Mouse (Mus musculus): ENCODE data around the gene Gm136.
A peak's percentile ranks its signal among the peaks of the same experiment; 100 is the strongest.

The Gm136 gene

GRCm38 (mm10) chr4:34708127-34708526, 47.9 kb downstream of the Gm136 start:
- no peak for DNase-seq

GRCm38 (mm10) chr4:34707248-34707647, 48.8 kb downstream of the Gm136 start:
- DNase-seq = no peak

GRCm38 (mm10) chr4:34703029-34703428, 53.0 kb downstream of the Gm136 start:
- DNase-seq = no peak

DNA sequence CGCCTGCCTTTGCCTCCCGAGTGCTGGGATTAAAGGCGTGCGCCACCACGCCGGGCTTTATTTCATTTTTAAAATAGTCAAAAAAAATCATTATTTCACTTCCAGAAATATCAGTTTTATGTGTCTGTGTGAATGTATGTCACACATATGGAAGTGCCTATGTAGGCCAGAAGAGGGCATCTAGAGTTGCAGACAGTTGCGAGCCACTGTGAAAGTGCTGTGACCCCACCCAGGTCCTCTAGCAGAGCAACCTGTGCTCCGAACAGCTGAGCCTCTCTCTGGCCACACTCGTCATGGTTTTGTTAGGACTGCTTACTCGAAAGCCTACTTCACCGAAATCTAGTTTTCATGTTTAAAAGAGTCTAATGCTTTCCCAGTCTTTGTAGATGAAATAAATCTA, 53.8 kb downstream of the Gm136 start:
- no peak for DNase-seq

DNA sequence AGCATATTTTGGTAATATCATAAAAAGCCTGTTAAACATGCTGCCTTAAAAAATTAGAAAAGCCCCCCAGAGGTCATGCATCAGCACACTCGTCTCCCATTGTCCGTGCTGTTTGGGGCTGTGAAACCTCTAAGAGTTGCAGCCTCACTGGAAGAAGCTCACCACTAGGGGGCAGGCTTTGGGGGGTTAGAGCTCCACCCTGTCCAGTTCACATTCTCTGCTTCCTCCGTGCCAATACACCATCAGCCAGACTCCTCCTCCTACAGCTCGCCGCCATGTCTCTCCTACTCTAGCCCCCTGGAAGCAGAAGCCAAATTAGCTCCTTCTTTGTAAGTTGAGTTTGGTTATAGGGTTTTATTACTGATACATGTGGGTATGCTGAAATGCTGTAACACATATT, 54.5 kb downstream of the Gm136 start:
- DNase-seq = peak; percentile 21 to 60
